Mouse (Mus musculus) forebrain, embryonic 10.5 days (tissue): ENCODE measurements around the gene Bahcc1. TPM values are rescaled to one million over a fixed set of nuclear protein-coding genes. Genes with fewer than 3 reads are reported as not detected.
A peak's percentile ranks its signal among the peaks of the same experiment; 100 is the strongest.

Source experiments
- DNase-seq: peaks from one replicate; pipeline ENCODE4 v3.0.0-alpha.2; 2017; ENCODE audit warnings: low spot score; ENCODE audit errors: extremely low spot score
- H3K27ac ChIP-seq: fragments of 300-500 bp; sonication (generic); 2 replicates; pipeline ENCODE4 v1.5.1; 2016; ENCODE audit warnings: mild to moderate bottlenecking
- H3K27me3 ChIP-seq: fragments of 300-500 bp; sonication (generic); 2 replicates; pipeline ENCODE4 v1.6.1; 2016; ENCODE audit warnings: mild to moderate bottlenecking; ENCODE audit not compliant: poor library complexity, severe bottlenecking
- H3K36me3 ChIP-seq: fragments of 300-500 bp; sonication (generic); replicated peaks from 2 replicates; pipeline ENCODE4 v1.6.1; 2016; ENCODE audit warnings: mild to moderate bottlenecking, moderate library complexity
- H3K4me1 ChIP-seq: fragments of 300-500 bp; sonication (generic); 2 replicates; pipeline ENCODE4 v1.6.1; 2016
- H3K4me3 ChIP-seq: fragments of 300-500 bp; sonication (generic); 2 replicates; pipeline ENCODE4 v1.5.1; 2016; ENCODE audit warnings: mild to moderate bottlenecking, moderate library complexity
- H3K9me3 ChIP-seq: fragments of 300-500 bp; sonication (generic); 2 replicates; pipeline ENCODE4 v1.6.1; 2016; ENCODE audit warnings: mild to moderate bottlenecking, moderate library complexity
- WGBS: fragments of 180-500 bp; shearing (Covaris S2); methylation state at CpG from one replicate; pipeline ENCODE4 v1.1.7; 2016; 5-methylcytosine and 5-hydroxymethylcytosine counted together
- polyA plus RNA-seq: library from polyadenylated mRNA; unstranded; fragments of >200 nt; fragmentation: Nextera tagmentation; extraction: Ambion mirVana; gene quantifications from 2 replicates; pipeline ENCODE4 v1.2.1, GENCODE M21; 2016

Bahcc1 gene
- polyA plus RNA-seq, 1 experiment from 2014 or later = 16.1 TPM

DNA sequence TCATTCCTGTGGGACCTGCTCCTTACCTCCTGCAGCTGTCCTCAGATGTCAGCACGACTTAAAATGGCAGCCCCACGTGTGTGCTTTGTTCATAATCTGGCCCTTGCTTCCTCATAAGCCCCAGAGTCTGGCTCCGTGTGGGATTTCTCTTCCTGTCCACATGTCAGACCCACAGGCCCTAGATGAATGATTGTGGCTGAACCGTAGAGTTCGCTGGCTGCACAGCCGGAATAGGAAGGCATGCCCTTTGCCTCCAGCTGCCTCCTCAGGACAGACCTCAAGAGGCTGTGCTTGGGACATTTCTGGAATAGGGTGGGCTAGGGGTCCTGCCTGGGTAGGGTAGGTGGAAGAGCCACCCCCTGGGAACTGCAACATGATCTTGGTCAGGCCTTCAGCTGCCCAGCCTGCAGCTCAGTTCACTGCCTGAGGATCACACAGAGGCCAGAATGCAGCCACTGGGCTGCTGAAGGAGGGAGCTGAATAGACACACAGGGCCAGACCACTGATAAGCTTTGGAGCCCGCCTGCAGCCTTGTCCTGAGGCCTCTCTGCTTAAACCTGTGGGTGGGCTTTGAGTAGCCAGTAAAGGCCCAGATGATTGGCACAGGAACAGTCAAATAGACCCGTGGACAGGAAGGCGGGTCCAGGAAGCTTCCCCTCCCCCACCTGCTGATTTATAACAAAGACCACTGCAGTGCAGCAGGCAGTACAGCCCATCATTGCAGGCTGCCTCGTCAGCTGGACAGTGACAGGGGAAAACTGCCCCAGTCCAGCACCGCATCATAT, 16.0 kb upstream of the Bahcc1 start:
- WGBS = 13% methylated on average over 11 of the region's 11 CpGs
- Histone ChIP-seq H3K4me1 (peaks cover 65% of the 10 kb centered on the region), H3K27ac (peak overlapping the region; percentile 93), H3K27me3 (peaks cover 13% of the 10 kb centered on the region), H3K9me3 (peaks cover 11% of the 10 kb centered on the region; the same call in 1 of the 2 replicates), H3K36me3 (peaks cover 11% of the 10 kb centered on the region), H3K4me3 (peak overlapping the region; percentile 18)
- DNase-seq = peak; percentile 91

DNA sequence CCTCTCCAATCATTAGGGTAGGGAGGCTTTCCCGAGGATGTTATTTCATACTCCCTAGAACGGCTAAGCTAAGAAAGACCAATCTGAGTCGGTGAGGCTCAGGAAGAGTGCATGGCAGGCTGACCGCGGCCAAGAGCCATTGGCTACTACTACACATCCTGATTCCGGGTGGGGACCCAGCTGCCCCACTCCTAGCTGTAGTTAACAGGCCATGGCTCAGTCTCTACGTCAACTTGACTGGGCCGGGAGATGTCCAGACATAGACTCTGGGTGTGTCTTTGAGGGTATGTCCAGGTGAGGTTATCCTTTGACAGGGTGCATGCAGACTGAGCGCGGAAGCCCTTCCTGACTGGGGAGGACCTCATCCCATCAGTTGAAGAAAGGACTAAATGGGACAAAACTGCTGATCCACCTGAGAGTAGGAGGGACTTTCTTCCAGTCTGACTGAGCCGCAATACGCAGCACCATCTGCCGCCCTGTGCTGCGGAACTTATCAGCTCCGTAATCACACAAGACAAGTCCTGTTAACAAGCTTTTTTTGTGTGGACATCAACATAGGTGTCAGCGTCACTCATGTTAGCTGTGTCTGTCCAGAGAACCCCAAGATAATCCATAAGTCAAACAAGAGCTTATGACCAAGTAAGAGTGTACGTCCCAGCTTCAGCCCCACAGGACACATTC, 14.4 kb upstream of the Bahcc1 start:
- peaks cover 10% of the 10 kb centered on the region for H3K36me3 ChIP-seq
- H3K4me1 ChIP-seq = peaks cover 77% of the 10 kb centered on the region
- no peak for DNase-seq
- peaks cover 13% of the 10 kb centered on the region for H3K27me3 ChIP-seq
- H3K4me3 ChIP-seq = peak overlapping the region; percentile 5; the same call in 1 of the 2 replicates
- peak overlapping the region; percentile 93 for H3K27ac ChIP-seq
- 90% methylated on average over 17 of the region's 17 CpGs for WGBS
- H3K9me3 ChIP-seq = peaks cover 10% of the 10 kb centered on the region; the same call in 1 of the 2 replicates

DNA sequence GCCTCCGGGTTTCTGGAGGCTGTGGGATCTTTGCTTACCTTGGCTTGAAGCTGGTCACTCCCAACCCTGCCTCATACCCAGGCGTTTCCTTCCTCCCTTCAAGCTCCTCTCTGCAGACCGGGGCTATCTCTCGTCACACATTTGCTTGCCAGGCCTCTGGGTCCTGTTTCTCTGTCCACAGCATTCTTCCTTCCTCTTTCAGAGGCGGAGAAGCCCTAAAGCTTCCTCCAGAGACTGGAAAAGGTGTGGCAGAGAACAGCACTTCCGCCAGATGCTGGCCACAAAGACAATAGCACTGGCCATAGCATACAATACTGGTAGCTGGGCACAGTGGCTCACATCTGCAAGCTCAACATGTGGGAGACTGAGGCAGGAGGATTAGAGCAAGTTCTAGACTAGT, 13.8 kb upstream of the Bahcc1 start:
- H3K4me3 ChIP-seq = no peak overlapping the region
- no peak for DNase-seq

DNA sequence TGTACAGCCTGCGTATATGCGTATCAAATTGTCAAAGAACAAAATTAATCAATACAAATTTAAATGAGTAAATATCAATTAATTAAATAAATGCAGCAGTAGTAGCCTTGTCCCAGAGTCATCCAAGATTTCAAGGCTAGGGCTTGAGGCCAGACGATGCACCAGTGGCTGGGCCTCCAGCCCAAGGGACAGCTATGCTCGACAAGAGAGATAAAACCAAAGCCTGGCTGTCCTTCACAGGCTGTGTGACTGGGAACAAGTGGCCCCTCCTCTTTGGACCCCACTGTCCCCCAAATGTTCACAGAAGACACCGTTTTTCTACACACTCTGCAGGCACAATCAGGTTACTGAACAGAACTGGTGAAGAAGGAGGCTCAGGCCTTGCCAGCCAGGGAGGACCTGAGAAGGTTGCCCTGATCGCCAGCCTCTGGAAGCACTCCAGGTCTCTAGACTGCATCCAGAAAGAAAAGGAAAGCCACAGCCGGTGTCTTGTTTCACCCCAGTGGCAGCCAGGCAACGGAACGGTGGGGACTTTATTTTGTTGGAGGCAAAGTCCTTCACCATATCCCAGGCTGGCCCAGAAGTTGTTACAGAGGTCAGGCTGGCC, 12.7 kb upstream of the Bahcc1 start:
- WGBS = 57% methylated on average over 9 of the region's 9 CpGs
- peak overlapping the region; percentile 74 for H3K27ac ChIP-seq
- H3K36me3 ChIP-seq = no peaks in the 10 kb centered on the region
- DNase-seq = no peak
- H3K4me3 ChIP-seq = peak overlapping the region; percentile 12; the same call in 1 of the 2 replicates
- peaks cover 21% of the 10 kb centered on the region for H3K27me3 ChIP-seq
- H3K9me3 ChIP-seq = no peaks in the 10 kb centered on the region
- peaks cover 95% of the 10 kb centered on the region for H3K4me1 ChIP-seq

More for the DNA sequence above, 13.8 kb upstream of the Bahcc1 start:
- peaks cover 3% of the 10 kb centered on the region; the same call in 1 of the 2 replicates for H3K36me3 ChIP-seq
- peaks cover 3% of the 10 kb centered on the region; the same call in 1 of the 2 replicates for H3K9me3 ChIP-seq
- peaks cover 84% of the 10 kb centered on the region for H3K4me1 ChIP-seq
- peak overlapping the region; percentile 93 for H3K27ac ChIP-seq
- H3K27me3 ChIP-seq = peaks cover 13% of the 10 kb centered on the region
- WGBS = 78% methylated on average over 6 of the region's 6 CpGs

DNA sequence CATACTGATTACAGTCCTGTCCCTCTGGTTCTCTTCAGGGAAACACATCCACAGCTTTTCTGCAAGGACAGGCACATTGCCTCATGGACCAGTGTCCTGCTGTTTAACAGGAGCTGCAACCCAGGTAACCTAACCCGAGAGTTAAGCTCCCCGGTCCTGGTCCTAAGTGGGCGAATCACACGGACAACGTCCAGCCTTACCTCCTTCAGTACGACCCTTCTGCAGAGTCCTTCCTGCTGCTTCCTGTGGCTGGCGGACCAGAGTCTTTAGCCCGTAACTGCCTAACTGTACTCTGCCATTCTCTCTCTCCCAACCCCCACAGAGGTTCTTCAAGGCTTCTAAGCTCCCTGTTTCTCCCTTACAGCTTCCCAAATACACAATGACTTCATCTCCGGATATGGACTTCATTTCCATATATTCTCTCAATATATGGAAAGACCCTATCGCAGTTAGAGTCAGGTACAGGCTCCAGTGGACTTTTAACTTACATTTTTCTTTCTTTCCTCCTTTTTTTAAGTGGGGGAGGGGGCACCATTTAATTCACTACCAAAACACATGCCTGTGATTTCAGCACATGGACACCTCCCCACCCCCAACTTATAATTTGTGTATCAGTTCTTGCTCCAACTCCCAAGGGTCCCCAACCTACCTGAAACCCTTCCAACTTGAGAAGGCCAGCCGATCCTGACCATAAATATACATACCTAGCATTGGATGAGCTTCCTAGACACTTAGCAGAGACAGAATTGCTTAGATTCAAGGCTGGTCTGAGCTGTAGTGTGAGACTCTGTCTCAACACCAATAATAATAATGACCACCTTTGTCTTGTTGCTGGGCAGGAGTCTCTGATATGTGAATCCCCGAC, 11.6 kb upstream of the Bahcc1 start:
- Histone ChIP-seq H3K36me3 (no peaks in the 10 kb centered on the region), H3K9me3 (no peaks in the 10 kb centered on the region), H3K4me3 (peak overlapping the region; percentile 12; the same call in 1 of the 2 replicates), H3K27ac (peak overlapping the region; percentile 74), H3K27me3 (peaks cover 26% of the 10 kb centered on the region), H3K4me1 (peaks cover 95% of the 10 kb centered on the region)
- DNase-seq = no peak
- WGBS = 64% methylated on average over 12 of the region's 12 CpGs

DNA sequence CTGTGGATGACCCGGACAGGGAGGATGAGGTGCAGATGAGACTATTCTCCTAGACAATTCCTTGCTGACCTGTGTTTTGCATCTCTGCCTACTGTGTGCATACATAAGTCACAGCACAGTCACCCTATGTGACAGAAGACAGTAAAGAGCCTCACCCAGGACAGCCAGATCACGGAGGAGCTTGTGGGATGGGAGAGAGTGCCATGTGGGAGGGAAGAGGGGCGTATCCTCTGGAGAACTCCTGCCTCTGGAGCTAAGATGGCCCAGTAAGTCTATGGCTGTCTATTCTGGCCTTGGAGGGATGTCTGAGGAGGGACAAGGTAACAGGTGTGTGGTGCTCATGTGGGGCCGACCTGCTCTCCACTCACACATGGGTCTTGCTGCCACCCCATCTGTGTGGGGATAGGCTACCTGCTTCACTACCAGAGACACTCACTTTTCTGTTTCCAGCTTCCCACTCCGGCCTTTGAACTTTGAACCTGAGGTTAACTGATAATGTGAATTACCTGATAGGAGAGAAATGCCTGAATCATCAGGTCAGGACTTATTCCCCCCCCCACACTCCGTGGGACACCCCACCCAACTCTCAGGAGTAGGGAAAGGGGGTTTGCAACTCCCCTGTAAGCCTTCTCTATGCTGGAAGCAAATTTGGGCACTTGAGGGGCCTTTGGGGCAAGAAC, 10.2 kb upstream of the Bahcc1 start:
- Histone ChIP-seq H3K9me3 (no peaks in the 10 kb centered on the region), H3K27me3 (peaks cover 39% of the 10 kb centered on the region), H3K27ac (0 out of 2 replicates have a peak overlapping the region, but pooled peaks have one; percentile 100), H3K4me1 (peaks cover 95% of the 10 kb centered on the region), H3K4me3 (no peak overlapping the region), H3K36me3 (no peaks in the 10 kb centered on the region)
- WGBS = 86% methylated on average over 6 of the region's 6 CpGs
- no peak for DNase-seq

DNA sequence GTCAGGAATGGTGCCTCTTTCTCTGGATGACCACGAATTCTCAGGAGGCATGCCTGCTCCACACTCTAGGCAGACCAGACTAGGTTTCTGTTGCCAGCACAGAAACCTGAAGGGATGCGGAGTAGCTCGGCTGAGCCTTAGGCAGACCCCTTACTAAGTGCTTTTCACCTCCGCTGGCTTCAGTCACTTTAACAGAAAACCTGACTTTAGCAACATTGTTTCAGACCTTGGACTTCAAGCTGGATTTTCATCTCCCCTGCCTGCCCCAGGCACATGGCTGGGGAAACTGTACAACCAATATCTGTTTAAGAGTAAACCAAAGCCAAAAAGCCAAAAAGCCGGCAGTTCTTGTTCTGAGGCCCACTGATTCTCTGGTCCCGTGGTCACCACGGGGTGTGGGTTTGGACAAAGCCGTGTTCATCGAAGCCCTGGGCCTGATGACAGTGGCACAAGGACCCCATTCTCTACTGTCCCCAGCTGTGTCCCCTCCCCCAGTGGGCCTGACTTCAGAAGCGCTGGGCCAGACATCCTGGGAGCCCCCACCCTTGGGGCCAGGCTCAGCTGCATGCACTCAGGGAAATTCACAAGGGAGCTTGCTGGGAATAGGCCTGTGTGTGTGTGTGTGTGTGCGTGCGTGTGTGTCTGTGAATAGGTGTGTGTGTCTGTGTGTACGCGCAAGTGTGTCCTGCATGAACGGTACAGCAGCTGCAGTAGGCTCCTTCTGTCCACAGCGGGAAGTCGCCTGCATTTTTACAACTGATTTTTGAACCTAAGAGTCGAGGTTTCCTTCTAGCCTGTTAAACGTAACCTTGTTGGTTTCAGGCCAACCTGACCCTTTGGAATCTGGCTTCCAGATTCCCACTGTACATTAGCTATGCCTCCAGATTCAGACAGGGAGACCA, 8.9 kb upstream of the Bahcc1 start:
- peaks cover 36% of the 10 kb centered on the region for H3K27me3 ChIP-seq
- H3K9me3 ChIP-seq = no peaks in the 10 kb centered on the region
- peak overlapping the region; percentile 100 for H3K27ac ChIP-seq
- peaks cover 3% of the 10 kb centered on the region; the same call in 1 of the 2 replicates for H3K36me3 ChIP-seq
- 58% methylated on average over 19 of the region's 19 CpGs for WGBS
- H3K4me3 ChIP-seq = peak overlapping the region; percentile 43; the same call in 1 of the 2 replicates
- peaks cover 95% of the 10 kb centered on the region for H3K4me1 ChIP-seq
- DNase-seq = peak; percentile 43

DNA sequence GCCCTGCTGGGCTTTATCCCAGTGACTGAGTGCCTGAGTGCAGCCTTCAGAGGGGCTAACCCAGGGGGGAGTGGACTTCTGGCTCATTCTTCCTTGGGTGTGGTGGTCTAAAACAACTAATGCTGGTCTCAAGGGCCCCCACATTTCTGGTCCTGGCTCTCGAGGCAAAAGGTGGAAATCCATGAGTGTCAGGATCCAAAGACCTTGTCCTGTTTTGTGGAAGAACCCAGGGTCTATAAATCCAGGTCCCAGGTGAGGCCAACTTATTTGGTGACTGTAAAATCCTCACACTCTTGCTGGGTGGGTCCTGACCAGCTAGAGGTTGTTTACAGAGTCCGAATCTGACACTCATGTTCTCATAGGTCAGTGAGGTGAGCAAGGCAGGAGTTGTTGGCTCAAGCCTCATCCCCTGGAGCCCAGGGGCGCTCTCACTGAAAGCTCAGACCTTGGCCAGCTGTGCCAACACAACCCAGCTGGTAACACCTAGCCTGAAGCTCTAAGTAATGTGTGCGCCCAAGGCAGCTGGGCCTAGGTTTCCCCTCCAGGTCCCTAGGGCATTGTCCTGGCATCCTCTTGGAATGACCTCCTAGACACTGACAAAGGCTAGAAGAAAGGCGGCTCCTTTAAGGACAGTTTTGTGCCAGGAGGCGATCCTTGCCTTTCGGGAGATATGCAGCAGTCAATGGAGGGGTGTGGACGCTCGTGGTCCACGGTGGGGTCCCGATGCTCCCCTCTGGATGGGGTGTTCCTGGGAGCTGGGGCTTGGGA, 8.1 kb upstream of the Bahcc1 start:
- Histone ChIP-seq H3K27ac (peak overlapping the region; percentile 100), H3K9me3 (no peaks in the 10 kb centered on the region), H3K4me3 (peak overlapping the region; percentile 43), H3K27me3 (peaks cover 33% of the 10 kb centered on the region), H3K36me3 (peaks cover 3% of the 10 kb centered on the region; the same call in 1 of the 2 replicates), H3K4me1 (peaks cover 97% of the 10 kb centered on the region)
- DNase-seq = peak; percentile 37
- WGBS = 31% methylated on average over 11 of the region's 11 CpGs

DNA sequence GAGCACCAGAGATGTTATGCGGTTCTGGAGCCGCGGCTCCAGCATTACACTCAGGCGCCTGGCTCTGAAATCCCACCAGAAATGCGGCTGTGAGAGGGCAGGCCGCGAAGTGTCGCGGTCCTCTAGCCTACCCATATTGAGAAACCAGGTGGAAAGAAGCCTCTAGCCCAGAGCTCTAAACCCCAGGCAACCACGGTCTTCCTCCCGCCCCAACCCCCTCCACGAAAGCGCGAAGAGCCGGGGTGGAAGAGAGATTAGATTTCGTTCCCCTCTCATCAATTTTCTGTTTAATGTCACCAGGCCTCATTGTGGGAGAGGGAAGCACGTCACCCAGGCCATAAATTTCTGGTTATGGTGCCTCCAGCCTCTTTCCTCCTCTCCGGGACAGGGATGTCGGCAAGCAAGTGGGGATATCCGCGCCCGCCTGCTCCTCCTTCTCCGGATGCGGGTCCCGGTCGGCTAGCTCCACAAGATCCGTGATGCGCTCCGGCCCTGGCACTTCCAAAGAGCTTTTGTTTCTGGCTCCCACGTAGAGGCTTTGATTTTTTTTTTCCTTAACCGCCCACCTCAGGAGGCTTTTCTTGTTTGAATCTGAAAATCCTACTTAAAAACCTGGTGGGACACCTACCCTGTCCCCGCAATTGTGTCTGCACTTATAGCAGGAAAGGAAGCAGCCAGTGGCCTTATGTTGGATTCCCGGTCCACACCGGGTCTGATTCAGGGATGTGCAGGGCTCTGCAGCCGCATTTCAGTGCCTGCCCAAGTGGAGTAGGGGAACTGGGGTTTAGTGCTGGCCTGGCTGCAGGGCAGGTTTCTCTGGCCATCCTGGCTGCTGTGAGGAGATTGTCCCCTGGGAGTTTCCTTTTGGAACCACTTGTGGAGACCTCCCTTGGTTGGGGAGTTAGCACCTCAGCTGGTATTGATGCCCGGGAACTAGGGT, 7.2 kb upstream of the Bahcc1 start:
- peaks cover 3% of the 10 kb centered on the region; the same call in 1 of the 2 replicates for H3K36me3 ChIP-seq
- peaks cover 33% of the 10 kb centered on the region for H3K27me3 ChIP-seq
- no peaks in the 10 kb centered on the region for H3K9me3 ChIP-seq
- peak overlapping the region; percentile 43 for H3K4me3 ChIP-seq
- peaks cover 97% of the 10 kb centered on the region for H3K4me1 ChIP-seq
- peak; percentile 57 for DNase-seq
- H3K27ac ChIP-seq = peak overlapping the region; percentile 100
- 4% methylated on average over 36 of the region's 36 CpGs for WGBS
